Mouse (Mus musculus) bone marrow macrophage, adult 2 months (primary cell): ENCODE results near the gene Nup210l.

Experiments
- CTCF ChIP-seq: IDR thresholded peaks from 2 replicates; pipeline ENCODE4 v1.5.1; 2012; ENCODE audit warnings: low read depth, mild to moderate bottlenecking, low read length, moderate library complexity
- POLR2A ChIP-seq: IDR thresholded peaks from 2 replicates; pipeline ENCODE4 v1.6.1; 2012; ENCODE audit warnings: mild to moderate bottlenecking, low read depth, low read length, borderline replicate concordance

GRCm38 (mm10) chr3:90159757-90160156 lies 55.8 kb downstream of the Nup210l start:
- no peak for TF ChIP-seq CTCF
- TF ChIP-seq POLR2A: no peak
